Mouse (Mus musculus): Measurements from ENCODE around the gene Rsf1.
A peak's percentile ranks its signal among the peaks of the same experiment; 100 is the strongest.

Gene Rsf1

DNA sequence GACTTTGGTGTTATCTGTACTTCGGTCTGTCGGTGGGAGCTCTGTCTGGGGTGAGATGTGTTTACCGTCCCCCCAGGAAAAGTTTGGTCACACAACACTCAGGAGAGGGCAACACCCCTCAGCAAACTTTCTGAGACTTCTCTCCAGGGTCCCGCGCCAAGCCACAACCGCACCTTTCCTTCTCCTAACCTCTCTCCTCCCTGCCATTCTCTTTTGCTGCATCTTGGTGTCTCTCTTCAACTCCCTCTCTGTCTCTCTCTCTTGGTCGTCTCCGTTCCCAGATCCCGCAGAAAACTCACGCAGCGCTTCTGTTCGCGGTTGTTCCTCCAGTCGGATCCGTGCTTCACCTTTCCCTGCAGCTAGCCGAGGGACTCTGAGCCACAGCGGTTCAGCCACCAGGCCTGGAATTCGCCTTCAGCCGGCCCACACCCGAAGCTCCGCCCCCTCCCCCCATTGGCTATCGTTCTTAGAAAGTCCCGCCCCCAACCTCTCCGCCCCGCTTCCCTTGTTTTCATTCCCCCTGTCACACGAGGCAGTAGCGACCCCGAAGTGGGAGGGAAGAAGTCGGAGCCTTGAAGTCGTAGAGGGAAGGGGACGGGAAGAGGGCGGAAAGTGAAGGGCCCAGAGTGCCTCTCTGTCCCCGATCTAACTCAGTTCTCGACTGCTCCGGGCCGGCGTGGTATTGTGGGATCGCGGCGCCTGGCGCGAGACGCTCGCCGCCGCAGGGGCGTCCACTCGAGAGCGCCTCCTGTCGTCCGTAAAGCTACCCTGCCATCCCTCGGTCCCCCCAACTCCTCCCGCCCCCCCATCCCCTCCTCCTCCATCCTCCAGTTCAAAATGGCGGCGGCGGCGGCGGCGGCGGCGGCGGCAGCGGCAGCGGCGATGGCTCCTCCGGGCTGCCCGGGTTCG is at the start of gene Rsf1, which contains the start of gene Aamdc:
Gene Rsf1 (plus strand): TSS at position 823 of the 909 bp plus-strand sequence.
Gene Aamdc (minus strand): TSS at position 431 of the 909 bp plus-strand sequence.
- peak; percentile 97 for DNase-seq (ENCODE audit: low read depth, low spot score)

DNA sequence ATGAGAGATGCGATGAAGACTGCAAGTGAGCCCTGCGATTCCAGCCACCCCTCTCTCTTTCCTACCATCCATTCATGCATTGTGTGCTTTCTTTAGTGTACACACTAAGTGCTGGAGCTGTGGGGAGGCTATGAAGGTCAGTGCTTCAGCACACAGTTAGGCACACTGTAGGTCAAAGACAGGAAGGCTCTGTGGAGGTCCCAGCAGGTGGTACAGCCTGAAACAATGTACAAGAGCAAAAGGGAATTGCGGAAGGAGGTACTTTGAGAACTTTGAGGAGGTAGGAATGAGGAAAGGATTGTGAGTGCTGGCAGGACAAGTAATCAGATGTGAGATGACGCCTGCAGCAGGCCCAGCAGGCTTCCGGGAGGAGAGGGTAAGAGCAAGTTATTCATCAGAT is 44.2 kb upstream of the Rsf1 start:
- DNase-seq (ENCODE audit: low read depth, low spot score): no peak

DNA sequence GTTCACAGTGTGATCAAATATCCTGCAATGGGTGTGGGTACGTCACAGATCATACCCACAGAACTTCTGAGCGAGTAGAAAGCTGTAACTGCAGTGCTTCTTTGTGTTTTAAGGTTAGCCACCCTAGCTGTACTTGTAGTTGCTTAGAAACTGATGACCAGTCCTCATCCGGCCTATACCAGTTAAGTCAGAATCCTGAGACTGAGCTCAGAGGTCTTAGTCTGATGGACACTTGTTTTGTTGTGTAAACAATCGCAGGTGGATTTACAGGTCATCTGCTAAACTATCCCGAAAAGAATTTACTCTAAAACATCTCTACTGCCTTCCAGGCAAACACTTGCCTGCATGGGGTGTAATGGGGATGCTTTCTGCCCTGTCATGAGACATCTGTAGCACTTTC is 43.1 kb upstream of the Rsf1 start:
- DNase-seq (ENCODE audit: low read depth, low spot score): no peak

DNA sequence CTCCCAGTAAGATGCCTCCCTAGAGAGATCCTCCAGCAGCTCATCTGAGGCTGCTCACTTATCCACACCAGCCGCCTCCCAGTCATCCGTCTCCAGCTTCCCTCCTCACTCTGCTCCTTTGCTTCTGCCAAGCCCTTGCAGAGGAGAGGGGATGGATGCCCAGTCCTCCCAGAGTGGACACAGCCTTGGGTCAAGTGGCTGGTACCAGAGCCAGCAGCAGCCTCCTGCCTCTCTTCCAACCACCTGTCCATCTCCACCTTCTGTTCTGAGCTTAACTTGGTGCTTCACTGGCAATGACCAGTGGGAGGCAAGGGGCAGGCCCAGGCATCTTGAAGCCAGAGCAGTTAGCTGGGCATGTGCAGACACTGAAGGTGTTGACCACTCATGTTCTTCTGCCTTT is 33.2 kb upstream of the Rsf1 start:
- no peak for DNase-seq (ENCODE audit: low read depth, low spot score)

DNA sequence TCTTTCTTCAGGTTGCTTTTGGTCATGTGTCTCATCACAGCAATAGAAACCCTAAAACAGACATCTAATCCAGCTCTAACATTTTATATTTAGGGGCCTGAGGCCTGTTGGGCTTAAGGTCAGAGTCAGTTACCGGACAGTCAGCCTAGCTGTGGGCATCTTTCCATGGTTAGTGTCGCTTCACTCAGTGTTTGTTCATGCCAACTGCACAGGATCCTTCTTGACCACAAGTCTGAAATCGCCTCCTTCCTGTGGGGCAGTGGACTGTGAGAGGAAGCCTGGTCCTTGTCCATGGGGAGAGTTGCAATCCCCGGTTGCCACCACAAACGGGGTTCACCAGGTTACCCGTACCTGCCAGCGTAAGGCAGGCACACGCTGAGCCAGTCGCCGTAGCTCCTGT is 30.4 kb upstream of the Rsf1 start:
- no peak for DNase-seq (ENCODE audit: low read depth, low spot score)

DNA sequence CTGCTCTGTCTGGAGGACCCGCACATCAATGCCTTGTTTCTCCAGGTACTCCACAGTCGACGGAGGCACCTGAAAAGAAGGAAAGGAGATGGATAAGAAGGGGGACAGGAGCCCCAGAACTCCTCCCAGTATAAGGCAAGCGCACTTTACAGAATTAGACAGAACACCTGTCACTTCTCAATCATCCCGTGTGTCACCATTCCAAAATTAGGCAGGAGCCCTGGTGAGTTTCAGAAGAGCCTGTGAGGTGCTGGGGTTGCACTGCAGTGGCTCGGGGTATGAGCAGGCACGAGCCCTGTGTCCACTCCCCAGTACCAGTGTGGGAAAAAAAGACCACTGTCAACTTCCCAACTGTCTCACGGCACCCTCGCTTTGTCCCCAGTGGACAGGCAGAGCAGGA is 29.0 kb upstream of the Rsf1 start:
- DNase-seq (ENCODE audit: low read depth, low spot score): no peak

DNA sequence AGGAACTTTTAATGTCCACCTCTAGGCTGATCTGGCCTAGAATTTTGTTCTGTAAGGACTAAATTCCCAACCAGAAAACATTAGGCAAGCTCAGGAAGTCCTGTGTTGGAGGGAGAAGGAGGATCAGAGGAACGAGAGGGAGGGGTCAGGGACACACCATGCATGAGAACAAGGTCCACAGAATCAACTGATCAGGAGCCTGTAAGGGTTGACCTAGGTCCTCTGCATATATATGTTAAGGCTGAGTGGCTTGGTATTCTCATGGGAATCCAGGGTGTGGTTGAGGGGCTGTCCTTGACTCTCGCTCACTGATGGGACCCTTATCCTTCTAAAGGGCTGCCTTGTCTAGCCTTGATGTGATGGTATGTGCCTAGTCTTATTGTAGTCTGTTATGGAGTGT is 16.1 kb upstream of the Rsf1 start:
- DNase-seq (ENCODE audit: low read depth, low spot score): no peak

DNA sequence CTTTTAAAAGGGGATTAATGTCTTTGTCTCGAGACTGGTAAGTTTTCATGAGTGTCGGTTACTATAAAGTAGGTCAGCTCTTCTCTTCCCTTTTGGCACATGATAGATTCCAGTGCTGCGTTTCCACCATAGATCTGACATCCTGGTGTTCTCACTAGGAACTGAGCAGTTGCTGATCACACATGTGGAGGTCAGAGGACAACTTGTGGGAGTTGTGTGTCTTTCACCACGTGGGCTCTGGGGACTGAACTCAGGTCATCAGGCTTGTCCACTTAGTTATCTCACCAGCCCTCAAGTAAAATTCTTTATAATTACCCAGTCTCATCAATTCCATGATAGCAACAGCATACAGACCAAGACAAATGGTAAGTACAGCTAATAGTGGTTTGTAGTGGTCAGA is 10.3 kb upstream of the Rsf1 start:
- no peak for DNase-seq (ENCODE audit: low read depth, low spot score)

DNA sequence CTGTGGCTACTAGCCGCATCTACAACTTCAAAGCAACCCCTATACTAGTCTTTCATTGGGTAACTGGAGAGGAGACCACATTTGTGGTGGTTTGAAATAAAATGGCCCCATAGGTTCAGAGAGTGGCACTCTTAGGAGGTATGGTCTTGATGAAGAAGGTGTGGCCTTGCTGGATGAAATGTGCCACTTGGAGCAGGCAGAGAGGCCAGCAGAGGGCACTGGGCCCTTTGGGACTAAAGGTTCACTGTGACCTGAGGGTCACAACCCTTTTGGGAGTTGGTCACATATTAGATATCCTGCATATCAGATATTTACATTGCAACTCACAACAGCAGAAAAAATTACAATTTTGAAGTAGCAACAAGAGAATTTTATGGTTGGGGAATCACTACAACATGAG is 9.3 kb upstream of the Rsf1 start:
- DNase-seq (ENCODE audit: low read depth, low spot score): peak; percentile 34

DNA sequence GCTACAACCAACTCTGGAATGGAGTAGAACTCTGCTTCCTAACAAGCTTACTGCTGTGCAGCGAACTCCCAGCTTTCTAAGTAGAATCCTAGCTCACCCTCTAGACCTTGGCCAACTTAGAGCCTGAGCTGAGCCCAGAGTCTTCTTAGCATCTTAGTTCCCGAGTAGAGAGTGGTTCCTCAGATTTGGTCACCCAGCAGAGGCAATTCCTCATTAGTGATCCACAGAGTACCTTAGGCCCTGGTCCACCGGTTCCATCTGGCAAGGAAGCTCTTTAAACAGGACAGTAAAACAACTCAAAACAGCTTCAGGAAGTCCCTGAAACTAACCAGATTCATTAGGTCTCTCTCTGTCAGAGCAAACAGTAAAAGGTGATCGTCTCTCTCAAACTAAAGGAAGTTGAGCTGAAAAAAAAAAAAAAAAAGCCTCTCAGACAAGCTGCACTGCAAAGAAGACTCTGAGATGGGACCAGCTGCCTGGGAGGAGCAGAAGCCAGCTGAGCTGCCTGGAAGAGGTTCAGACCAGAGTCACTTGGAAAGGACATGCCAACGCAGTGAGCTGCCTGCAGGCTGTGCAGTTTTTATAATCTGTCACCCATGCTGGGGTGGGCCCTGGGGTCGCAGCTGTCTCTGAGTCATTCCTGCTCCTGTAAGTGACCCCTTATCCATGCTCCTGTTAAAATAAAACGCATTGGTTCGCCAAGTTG is 1.2 kb upstream of the Rsf1 start:
- DNase-seq (ENCODE audit: low read depth, low spot score): peak; percentile 44

DNA sequence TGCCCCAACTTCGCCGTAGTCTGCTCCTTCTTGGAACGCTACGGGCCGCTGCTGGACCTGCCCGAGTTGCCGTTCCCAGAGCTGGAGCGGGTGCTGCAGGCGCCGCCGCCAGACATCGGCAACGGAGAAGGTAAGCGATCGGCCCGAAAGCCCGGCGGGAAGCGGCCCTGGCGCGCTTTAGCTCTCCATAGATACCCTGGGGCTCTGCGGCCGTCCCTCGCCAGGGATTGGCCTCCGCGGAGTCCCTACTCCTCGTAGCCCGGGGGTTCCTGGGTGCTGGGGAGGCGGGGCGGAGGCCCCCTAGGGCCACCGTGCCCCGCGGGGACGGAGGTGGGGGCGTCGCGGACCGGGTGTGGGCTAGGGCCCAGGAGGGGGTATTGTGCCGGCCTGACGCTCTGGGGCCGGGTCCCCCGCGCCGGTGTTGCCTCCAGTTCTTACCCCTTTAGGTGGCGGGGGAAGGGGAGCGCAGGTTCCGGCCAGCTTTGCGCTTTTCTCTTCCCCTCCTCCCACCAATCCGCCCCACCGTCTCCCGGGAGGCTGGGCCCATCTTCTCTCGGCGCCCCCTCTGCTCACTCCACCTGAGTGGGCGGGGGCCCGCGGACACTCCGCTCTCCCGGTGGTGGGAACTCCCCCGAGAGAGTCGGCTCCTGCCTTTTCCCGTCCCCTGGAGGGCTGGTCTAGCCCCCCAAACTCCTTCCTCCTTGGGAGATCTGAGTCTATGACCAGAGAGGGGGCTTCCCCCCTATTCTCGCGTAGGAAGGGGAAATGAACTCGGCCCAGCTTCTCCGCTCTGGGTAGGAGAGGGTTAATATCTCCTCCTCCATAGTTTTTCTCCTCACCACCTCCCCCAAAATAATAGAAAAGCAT is 520 bp downstream of the Rsf1 start:
- peak; percentile 65 for DNase-seq (ENCODE audit: low read depth, low spot score)

DNA sequence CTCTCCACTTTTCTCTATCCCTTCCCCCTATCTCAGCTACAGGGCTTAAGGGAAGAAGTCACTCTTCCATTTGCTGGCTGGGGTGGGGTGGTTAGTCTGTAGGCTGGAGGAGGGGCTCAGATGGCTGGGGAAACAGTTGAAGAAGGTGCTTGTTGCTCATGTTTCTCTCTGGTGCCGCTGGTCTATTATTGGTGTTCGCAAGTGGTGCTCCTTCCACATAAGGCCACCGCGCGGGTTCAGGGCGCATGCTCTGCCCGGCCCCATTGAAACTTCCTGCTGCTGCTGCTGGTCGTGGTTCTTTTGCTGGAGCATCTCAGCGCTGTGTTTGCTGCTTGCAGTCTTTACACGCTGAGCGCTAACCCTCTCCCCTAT is 1.1 kb downstream of the Rsf1 start:
- DNase-seq (ENCODE audit: low read depth, low spot score): peak; percentile 93

DNA sequence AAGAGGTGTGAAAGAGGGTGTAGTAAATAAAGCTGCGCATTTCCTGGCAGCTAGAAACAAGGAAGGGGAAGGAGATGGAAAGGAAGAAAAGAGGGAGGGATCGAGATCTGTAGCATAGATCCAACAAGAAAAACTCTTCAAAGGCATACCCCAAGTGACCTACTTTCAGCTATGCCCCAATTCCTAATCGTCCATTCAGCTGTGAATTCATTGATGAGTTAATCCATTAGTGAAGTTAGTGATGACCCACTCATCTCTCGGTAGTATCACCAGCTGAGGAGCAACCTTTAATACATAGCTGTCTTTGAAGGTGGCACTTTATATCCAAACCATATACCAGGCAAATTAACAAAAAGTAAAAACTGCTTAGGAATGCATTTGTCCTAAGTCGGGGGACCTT is 8.8 kb downstream of the Rsf1 start:
- no peak for DNase-seq (ENCODE audit: low read depth, low spot score)

DNA sequence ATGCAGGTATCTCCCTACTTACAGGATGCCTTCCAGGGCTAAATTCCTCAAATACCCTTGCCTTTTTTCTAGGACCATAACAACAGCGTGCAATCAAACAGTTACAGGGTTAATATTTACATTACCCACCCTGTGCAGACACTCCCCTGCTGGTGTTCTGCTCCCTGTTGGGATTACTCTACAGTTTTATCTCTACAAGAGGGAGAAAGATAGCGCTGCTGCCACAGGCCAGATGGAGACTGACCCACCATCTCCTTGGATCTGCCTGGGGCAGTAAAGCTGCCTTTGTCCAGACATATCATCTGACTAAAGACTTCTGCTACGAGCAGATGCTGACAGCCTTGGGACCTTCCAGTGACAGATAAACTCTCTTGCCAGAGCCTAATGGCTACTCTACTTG is 10.8 kb downstream of the Rsf1 start:
- no peak for DNase-seq (ENCODE audit: low read depth, low spot score)

DNA sequence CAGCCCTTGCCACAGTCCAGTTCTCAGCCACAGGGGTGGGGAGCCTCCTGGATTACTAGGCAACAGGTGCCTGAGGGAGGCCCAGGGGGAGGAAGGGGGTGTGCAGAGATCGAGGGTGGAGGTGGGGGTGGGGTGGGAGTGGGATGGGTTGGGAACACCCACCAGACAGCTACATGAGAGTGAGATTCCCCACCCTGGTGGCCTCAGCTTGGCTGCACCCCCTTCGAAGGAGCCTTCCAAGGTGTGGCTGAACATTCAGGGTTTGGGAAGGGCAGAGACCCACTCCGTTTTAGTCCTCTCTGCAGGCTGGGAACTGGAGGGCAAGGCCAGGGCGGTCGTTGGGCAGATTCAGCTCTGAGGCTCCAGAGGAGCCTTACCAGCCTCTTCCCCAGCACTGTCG is 11.6 kb downstream of the Rsf1 start:
- no peak for DNase-seq (ENCODE audit: low read depth, low spot score)

DNA sequence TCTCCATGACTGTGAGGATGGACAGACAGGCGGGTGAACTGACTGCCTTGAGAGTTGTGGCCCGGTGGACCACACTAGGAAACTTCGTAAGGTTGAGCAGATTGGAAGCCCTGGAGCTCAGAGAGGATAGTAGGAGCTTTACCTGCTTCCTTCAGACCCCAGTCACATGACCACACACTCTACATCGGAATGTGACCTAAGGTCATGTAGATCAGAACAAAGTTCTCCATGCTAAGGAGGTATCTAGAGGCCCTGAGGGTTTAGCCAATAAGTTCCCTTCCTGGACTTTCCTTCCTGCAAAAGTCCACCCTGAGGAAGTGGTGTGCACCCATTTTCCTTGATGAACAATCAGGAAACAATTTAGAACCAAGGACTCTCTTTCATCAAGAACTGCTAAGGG is 12.7 kb downstream of the Rsf1 start:
- DNase-seq (ENCODE audit: low read depth, low spot score): no peak

DNA sequence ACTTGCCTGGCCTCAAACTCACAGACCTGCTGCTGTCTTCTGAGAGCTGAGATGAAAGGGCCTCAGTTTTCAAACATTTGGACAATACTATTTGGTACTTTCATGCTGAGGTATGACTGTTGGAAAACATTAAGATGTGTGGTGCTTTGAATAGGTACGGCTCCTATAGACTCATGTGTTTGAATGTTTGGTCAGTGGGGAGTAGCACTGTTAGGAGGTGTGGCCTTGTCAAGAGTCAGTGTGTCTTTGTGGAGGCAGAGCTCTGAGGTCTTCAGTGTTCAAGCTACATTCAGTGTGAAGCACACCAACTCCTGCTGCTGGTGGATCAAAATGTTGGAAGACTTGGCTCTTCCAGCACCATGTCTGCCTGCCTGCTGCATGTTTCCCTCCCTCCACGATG is 13.8 kb downstream of the Rsf1 start:
- no peak for DNase-seq (ENCODE audit: low read depth, low spot score)

DNA sequence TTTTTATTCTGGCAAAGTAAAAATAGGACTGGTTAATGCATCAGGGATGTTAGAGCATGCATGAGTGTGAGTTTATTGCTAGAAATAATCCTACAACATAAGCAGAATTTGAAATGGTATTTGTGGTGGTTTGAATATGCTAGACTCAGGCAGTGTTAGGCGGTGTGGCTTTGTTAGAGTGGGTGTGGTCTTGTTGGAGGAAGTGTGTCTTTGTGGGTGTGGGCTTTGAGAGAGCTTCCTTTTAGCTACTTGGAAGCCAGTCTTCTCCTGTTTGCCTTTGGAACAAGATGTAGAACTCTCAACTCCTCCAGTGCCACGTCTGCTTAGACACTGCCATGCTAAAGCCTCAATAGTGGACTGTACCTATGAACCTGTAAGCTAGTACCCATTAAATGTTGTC is 18.9 kb downstream of the Rsf1 start:
- DNase-seq (ENCODE audit: low read depth, low spot score): peak; percentile 46

DNA sequence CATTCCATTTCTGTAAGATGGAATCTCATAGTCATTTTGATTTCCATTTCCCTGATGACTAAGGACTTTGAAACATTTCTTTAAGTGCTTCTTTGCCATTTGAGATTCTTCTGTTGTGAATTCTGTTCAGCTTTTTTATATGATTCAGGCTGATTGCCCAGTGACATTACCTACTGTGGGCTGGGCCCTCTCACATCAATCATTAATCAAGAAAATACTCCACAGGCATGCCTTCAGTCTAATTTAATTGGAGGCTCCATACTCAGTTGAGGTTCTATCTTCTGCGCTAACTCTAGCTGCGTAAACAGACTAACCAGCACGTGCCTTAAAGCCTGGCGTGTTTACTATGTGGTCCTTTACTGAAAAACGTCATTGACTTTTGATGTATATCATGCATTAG is 41.7 kb downstream of the Rsf1 start:
- no peak for DNase-seq (ENCODE audit: low read depth, low spot score)

DNA sequence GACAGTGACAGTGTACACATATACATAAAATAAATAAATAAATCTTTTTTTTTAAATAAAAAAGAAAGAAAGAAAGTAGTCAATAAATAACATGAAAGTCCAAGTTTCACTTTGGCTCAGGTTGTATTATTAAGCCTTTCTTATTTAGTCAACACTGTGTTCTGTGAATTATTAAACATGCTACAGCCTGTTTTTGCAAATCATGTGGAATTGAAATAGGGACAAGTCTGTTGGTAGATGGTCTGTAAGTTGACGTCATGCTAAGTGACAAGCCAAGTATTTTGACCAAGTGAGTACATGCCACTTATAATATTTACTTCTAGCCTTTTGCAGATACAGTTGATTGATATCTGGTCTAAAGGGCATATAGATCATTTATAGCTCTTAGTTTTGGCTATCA is 43.0 kb downstream of the Rsf1 start:
- no peak for DNase-seq (ENCODE audit: low read depth, low spot score)

DNA sequence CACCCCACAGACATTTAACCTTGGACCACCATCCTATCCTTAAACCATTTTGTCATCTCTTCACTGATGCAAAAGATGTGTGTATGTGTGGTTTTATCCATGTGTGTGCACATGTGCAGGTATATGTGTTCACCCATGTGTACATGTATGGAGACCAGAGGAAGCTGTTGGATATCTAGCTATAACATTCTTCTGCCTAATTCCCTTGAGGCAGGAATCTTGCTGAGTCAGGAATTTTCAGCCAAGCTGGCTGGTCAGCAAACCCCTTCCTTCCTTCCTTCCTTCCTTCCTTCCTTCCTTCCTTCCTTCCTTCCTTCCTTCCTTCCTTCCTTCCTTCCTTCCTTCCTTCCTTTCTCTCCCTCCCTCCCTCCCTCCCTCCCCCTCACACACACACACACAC is 43.7 kb downstream of the Rsf1 start:
- DNase-seq (ENCODE audit: low read depth, low spot score): no peak

DNA sequence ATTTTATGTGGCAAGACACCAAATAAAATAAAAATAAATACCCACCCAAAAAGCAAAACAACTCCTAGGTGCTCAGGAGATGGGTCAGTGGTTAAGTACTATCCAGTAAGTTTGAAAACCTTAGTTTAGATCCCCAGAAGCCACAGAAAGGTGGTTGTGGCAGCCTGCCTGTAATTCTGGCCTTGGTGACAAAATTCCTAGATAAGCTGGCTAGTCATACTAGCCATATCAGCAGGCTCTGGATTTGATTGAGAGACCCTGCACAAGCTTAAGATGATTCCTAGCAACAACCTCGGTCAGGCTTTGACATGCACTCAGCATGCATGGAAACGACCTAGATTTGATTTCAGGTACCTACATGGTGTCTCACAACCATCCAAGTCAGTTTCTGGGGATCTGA is 49.7 kb downstream of the Rsf1 start:
- DNase-seq (ENCODE audit: low read depth, low spot score): no peak

Data from CD4-positive, CD25-positive, alpha-beta regulatory T cell, adult 2 months (primary cell).